Mouse (Mus musculus): ENCODE measurements at regions not wholly inside any gene's neighbourhood (a gene's known extent, or its start where the extent isn't known, plus 50 kb on each side); places are given as distances from the start of the nearest gene placed in this dataset.

DNA sequence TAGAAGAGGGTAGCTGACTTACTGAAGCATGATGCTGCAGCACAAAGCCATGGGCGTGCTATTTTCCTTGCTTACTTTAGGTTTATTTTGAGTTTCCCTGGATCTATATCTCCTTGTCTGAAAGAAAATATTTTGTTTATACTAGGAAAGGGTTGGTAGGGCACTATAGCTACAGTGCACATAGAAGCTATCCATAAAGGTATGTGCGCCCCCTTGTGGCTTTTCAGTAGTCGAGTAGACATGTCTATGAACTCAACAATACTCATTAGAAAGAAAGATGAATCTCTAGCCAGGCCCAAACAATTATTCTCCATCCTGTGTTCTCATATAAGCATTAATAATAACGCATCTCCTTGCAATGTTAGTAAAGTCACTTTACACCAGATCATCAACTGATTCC, 114.3 kb downstream of the Rab38 start:
- Histone ChIP-seq H3K36me3 (ENCODE audit: control insufficient read depth, insufficient read depth, low read length) (no peaks in the 10 kb centered on the region), H3K9me3 (ENCODE audit: control insufficient read depth, low read length) (no peaks in the 10 kb centered on the region), H3K4me3 (ENCODE audit: low read depth, low read length) (no peak overlapping the region), H3K27ac (ENCODE audit: low read depth, low read length) (no peak overlapping the region), H3K27me3 (ENCODE audit: control insufficient read depth, insufficient read depth, low read length) (no peaks in the 10 kb centered on the region), H3K4me1 (replicated peaks; ENCODE audit: control insufficient read depth, insufficient read depth, low read length) (no peaks in the 10 kb centered on the region), H3K4me2 (ENCODE audit: low read depth, low read length, severe bottlenecking) (no peak overlapping the region), H3K9ac (ENCODE audit: low read length) (no peak overlapping the region)
- peak; percentile 59 for DNase-seq (ENCODE audit: low spot score)
- ATAC-seq (replicated peaks; ENCODE audit: low FRiP score), result peak; percentile 90
- 14% methylated on average over 4 of the region's 4 CpGs for WGBS

DNA sequence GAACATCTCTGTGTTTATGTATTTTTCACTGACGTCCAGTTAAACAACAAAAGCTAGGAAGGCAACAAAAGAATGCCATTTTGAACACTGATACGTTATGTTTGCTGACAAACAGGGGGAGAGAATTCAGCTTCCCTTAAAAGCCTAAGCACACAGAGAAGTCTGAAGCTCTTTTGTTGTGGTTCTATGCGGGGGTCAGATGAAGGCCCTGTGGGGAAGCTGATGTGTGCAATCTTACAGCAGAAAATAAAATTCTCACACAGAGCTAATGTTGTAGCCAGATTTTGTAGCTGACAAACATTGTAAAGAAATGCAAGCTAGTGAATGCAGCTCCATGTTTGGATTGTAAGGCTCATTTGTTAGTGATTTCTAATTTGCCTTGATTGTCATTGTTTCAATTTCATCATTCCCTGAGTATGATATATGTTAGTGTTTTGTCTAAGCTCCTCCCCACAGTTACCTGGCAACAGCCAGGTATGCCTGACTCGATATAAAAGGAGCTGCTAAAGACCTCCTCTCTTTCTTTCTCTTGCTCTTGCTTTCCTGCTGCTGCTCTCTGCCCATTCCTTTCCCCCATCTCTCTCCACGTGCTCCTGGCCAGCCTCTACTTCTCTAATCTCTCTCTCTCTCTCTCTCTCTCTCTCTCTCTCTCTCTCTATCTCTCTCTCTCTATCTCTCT, 115.0 kb downstream of the Rab38 start:
- 41% methylated on average over 5 of the region's 5 CpGs for WGBS
- Histone ChIP-seq H3K4me3 (ENCODE audit: low read depth, low read length) (no peak overlapping the region), H3K27ac (ENCODE audit: low read depth, low read length) (no peak overlapping the region), H3K4me1 (replicated peaks; ENCODE audit: control insufficient read depth, insufficient read depth, low read length) (no peaks in the 10 kb centered on the region), H3K27me3 (ENCODE audit: control insufficient read depth, insufficient read depth, low read length) (no peaks in the 10 kb centered on the region), H3K9me3 (ENCODE audit: control insufficient read depth, low read length) (no peaks in the 10 kb centered on the region), H3K36me3 (ENCODE audit: control insufficient read depth, insufficient read depth, low read length) (no peaks in the 10 kb centered on the region), H3K9ac (ENCODE audit: low read length) (no peak overlapping the region), H3K4me2 (ENCODE audit: low read depth, low read length, severe bottlenecking) (no peak overlapping the region)
- ATAC-seq (replicated peaks; ENCODE audit: low FRiP score) (no peak), DNase-seq (ENCODE audit: low spot score) (no peak)

DNA sequence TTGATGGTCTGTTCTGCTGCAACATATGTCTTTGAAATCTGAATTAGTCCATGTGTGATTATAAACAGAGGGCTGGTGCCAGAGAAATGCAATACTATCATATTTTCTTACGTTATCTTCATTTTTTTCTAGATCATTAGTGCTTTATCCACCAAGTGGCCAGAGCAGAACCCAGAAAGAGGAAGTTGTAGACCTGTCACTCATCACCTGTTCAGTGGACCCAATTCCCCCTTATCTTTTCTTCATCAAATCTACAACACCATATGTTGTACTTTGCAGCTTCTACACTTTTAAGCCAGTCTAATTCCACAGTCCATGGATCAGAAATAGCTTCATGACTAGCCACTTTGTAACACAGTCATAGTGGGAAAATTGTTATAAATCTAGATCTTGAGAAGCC, 145.0 kb downstream of the Rab38 start:
- no peak overlapping the region for H3K27ac ChIP-seq (ENCODE audit: low read depth, low read length)
- H3K4me1 ChIP-seq (replicated peaks; ENCODE audit: control insufficient read depth, insufficient read depth, low read length), result no peaks in the 10 kb centered on the region
- DNase-seq (ENCODE audit: low spot score), result no peak
- H3K36me3 ChIP-seq (ENCODE audit: control insufficient read depth, insufficient read depth, low read length), result no peaks in the 10 kb centered on the region
- WGBS, result 95% methylated on average over 1 of the region's 1 CpGs
- H3K9ac ChIP-seq (ENCODE audit: low read length), result no peak overlapping the region
- no peak overlapping the region for H3K4me2 ChIP-seq (ENCODE audit: low read depth, low read length, severe bottlenecking)
- H3K27me3 ChIP-seq (ENCODE audit: control insufficient read depth, insufficient read depth, low read length), result no peaks in the 10 kb centered on the region
- H3K9me3 ChIP-seq (ENCODE audit: control insufficient read depth, low read length), result no peaks in the 10 kb centered on the region
- no peak for ATAC-seq (replicated peaks; ENCODE audit: low FRiP score)
- no peak overlapping the region for H3K4me3 ChIP-seq (ENCODE audit: low read depth, low read length)

DNA sequence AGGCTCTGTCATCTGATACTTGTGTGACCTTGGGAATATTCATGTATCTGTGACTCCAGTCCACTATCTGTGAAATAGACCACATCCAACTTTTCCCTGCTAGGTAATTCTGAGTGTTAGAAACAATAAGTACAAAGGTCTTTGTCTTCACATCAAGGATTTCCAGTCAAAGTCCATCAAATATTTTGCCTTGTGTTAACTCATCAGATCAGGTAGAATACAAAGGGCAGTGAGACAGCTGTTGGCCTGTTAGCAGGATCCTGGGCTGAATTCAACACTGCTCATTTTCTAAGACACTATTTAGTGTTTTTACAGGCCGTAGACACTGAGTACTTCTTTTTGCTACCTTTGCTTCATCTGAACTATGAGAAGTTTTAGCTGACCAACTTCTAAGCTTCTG, 170.7 kb downstream of the Rab38 start:
- WGBS, result 97% methylated on average over 1 of the region's 1 CpGs
- ATAC-seq (replicated peaks; ENCODE audit: low FRiP score), result no peak

More for the DNA sequence above, 170.7 kb downstream of the Rab38 start:
- H3K4me3 ChIP-seq (ENCODE audit: low read depth, low read length), result no peak overlapping the region
- H3K27ac ChIP-seq (ENCODE audit: low read depth, low read length), result no peak overlapping the region
- no peak overlapping the region for H3K4me2 ChIP-seq (ENCODE audit: low read depth, low read length, severe bottlenecking)
- no peak for DNase-seq (ENCODE audit: low spot score)
- H3K27me3 ChIP-seq (ENCODE audit: control insufficient read depth, insufficient read depth, low read length), result no peaks in the 10 kb centered on the region
- no peaks in the 10 kb centered on the region for H3K4me1 ChIP-seq (replicated peaks; ENCODE audit: control insufficient read depth, insufficient read depth, low read length)
- H3K36me3 ChIP-seq (ENCODE audit: control insufficient read depth, insufficient read depth, low read length), result no peaks in the 10 kb centered on the region
- H3K9ac ChIP-seq (ENCODE audit: low read length), result no peak overlapping the region
- no peaks in the 10 kb centered on the region for H3K9me3 ChIP-seq (ENCODE audit: control insufficient read depth, low read length)
